Mouse (Mus musculus) gastrocnemius, postnatal 4 days (tissue): ENCODE data around the gene Pef1. TPM values are rescaled to one million over a fixed set of nuclear protein-coding genes. Genes with fewer than 3 reads are reported as not detected.

ENCODE experiments used
- DNase-seq, 2 experiments: peaks; one replicate each; pipeline ENCODE4 v3.0.0; 2021 to 2022; ENCODE audit warnings: low spot score in 2 of 2, mixed read lengths in 2 of 2
- total RNA-seq, 2 experiments: library from RNA; stranded (reverse); gene quantifications; 2 replicates each; pipeline ENCODE4 v1.2.3; 2021

Gene Pef1
- total RNA-seq, 2 experiments from 2014 or later, result 35.4 to 37.7 TPM

GRCm38 (mm10) chr4:130131448-130132105, 29.2 kb downstream of the Pef1 start:
- DNase-seq, result no peak

- DNase-seq, result no peak
These were observed 31.0 kb downstream of the Pef1 start for GRCm38 (mm10) chr4:130133399-130133798.

- DNase-seq, result peak; percentile 62 to 76
These were observed 36.3 kb downstream of the Pef1 start for GRCm38 (mm10) chr4:130138441-130139213.

GRCm38 (mm10) chr4:130139214-130139492, 36.8 kb downstream of the Pef1 start, which contains the start of gene Hcrtr1:
Gene Hcrtr1 (minus strand): TSS chr4:130139359.
- no peak for DNase-seq

GRCm38 (mm10) chr4:130140992-130141402, 38.6 kb downstream of the Pef1 start:
- no peak for DNase-seq

- no peak for DNase-seq
These were observed 39.4 kb downstream of the Pef1 start for GRCm38 (mm10) chr4:130141786-130142185.

- DNase-seq, result no peak
These were observed 46.0 kb downstream of the Pef1 start for GRCm38 (mm10) chr4:130148405-130148804.

- DNase-seq, result no peak
These were observed 51.9 kb downstream of the Pef1 start for GRCm38 (mm10) chr4:130154250-130154649.

- no peak for DNase-seq
These were observed 54.5 kb downstream of the Pef1 start for GRCm38 (mm10) chr4:130156812-130157371.

GRCm38 (mm10) chr4:130161349-130161748, 59.0 kb downstream of the Pef1 start:
- DNase-seq, result no peak

- DNase-seq, result peak in 1 of 2 experiments; percentile 44
These were observed 61.1 kb downstream of the Pef1 start for GRCm38 (mm10) chr4:130163391-130163861.

GRCm38 (mm10) chr4:130164121-130164520, 61.8 kb downstream of the Pef1 start:
- no peak for DNase-seq

GRCm38 (mm10) chr4:130166061-130166460, 63.7 kb downstream of the Pef1 start:
- DNase-seq, result no peak

- DNase-seq, result no peak
These were observed 64.2 kb downstream of the Pef1 start for GRCm38 (mm10) chr4:130166592-130166991.

GRCm38 (mm10) chr4:130167321-130167720, 65.0 kb downstream of the Pef1 start:
- no peak for DNase-seq

- DNase-seq, result no peak
These were observed 65.5 kb downstream of the Pef1 start for GRCm38 (mm10) chr4:130167814-130168213.

- DNase-seq, result peak in 1 of 2 experiments; percentile 71
These were observed 66.2 kb downstream of the Pef1 start for GRCm38 (mm10) chr4:130168280-130169183.

- DNase-seq, result no peak
These were observed 67.1 kb downstream of the Pef1 start for GRCm38 (mm10) chr4:130169411-130169971.

GRCm38 (mm10) chr4:130170362-130170761, 68.0 kb downstream of the Pef1 start:
- no peak for DNase-seq

- DNase-seq, result peak in 1 of 2 experiments; percentile 49
These were observed 69.8 kb downstream of the Pef1 start for GRCm38 (mm10) chr4:130171951-130172765.
